Mouse (Mus musculus) hindbrain, embryonic 15.5 days (tissue): Measurements from ENCODE around the gene Gm20388. TPM values are rescaled to one million over a fixed set of nuclear protein-coding genes. Genes with fewer than 3 reads are reported as not detected.

Experiments
- ATAC-seq: fragments of 200-750 bp; cut with Nextera tagmentation; 2 replicates; pipeline ENCODE4 v1.8.0; 2017; ENCODE audit warnings: low read depth, moderate number of reproducible peaks, moderate TSS enrichment; ENCODE audit not compliant: low FRiP score
- H3K27ac ChIP-seq: fragments of 300-500 bp; sonication (generic); replicated peaks from 2 replicates; pipeline ENCODE4 v1.5.1; 2015; ENCODE audit warnings: mild to moderate bottlenecking, inconsistent platforms
- H3K27me3 ChIP-seq: fragments of 300-500 bp; sonication (generic); 2 replicates; pipeline ENCODE4 v1.6.1; 2015; ENCODE audit warnings: control low read depth, inconsistent platforms
- H3K36me3 ChIP-seq: fragments of 300-500 bp; sonication (generic); 2 replicates; pipeline ENCODE4 v1.6.1; 2015; ENCODE audit warnings: control low read depth, inconsistent platforms
- H3K4me1 ChIP-seq: fragments of 300-500 bp; sonication (generic); replicated peaks from 2 replicates; pipeline ENCODE4 v1.6.1; 2015; ENCODE audit warnings: control low read depth, inconsistent platforms
- H3K4me2 ChIP-seq: fragments of 300-500 bp; sonication (generic); 2 replicates; pipeline ENCODE4 v1.6.1; 2015; ENCODE audit warnings: moderate library complexity, mild to moderate bottlenecking, inconsistent platforms
- H3K4me3 ChIP-seq: fragments of 300-500 bp; sonication (generic); 2 replicates; pipeline ENCODE4 v1.5.1; 2015; ENCODE audit warnings: mild to moderate bottlenecking, inconsistent platforms
- H3K9ac ChIP-seq: fragments of 300-500 bp; sonication (generic); 2 replicates; pipeline ENCODE4 v1.6.1; 2015; ENCODE audit warnings: inconsistent platforms
- H3K9me3 ChIP-seq: fragments of 300-500 bp; sonication (generic); 2 replicates; pipeline ENCODE4 v1.6.1; 2016; ENCODE audit warnings: control low read depth, inconsistent platforms
- WGBS: fragments of 180-500 bp; shearing (Covaris S2); methylation state at CpG from one replicate; pipeline ENCODE4 v1.1.7; 2015; 5-methylcytosine and 5-hydroxymethylcytosine counted together
- polyA plus RNA-seq: library from polyadenylated mRNA; unstranded; fragments of >200 nt; fragmentation: Nextera tagmentation; extraction: Ambion mirVana; gene quantifications from 2 replicates; pipeline ENCODE4 v1.2.1, GENCODE M21; 2015

Gm20388 gene
- polyA plus RNA-seq, 1 experiment from 2014 or later, result 5.4 TPM

DNA sequence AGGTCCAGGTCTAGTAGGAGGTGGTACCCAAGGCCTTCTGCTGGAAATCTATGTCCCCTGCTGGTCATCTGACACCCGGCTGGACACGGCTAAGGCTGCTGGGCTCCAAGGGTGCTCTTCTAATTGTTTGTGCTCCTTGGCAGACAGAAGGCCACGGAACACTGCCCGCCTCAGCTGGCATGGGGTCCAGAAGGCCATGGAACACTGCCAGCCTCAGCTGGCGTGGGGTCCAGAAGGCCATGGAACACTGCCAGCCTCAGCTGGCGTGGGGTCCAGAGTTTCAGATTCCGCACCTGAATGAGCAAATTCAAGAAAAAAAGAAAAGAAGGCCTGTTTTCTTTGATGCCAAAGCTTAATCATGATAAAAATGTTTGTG is 2070.9 kb downstream of the Gm20388 start:
- H3K4me3 ChIP-seq, result no peak overlapping the region
- no peak for ATAC-seq
- peaks cover 6% of the 10 kb centered on the region; the same call in 1 of the 2 replicates for H3K4me1 ChIP-seq
- no peak overlapping the region for H3K4me2 ChIP-seq
- no peaks in the 10 kb centered on the region for H3K27me3 ChIP-seq
- peaks cover 29% of the 10 kb centered on the region for H3K36me3 ChIP-seq
- H3K9ac ChIP-seq, result no peak overlapping the region
- no peak overlapping the region for H3K27ac ChIP-seq
- H3K9me3 ChIP-seq, result no peaks in the 10 kb centered on the region
- 42% methylated on average over 7 of the region's 7 CpGs for WGBS

- no peak for ATAC-seq
- WGBS, result 96% methylated on average over 3 of the region's 3 CpGs
- Histone ChIP-seq H3K4me1 (peaks cover 5% of the 10 kb centered on the region; the same call in 1 of the 2 replicates), H3K4me2 (no peak overlapping the region), H3K27me3 (no peaks in the 10 kb centered on the region), H3K36me3 (peaks cover 9% of the 10 kb centered on the region; the same call in 1 of the 2 replicates), H3K9me3 (no peaks in the 10 kb centered on the region), H3K4me3 (no peak overlapping the region), H3K9ac (no peak overlapping the region), H3K27ac (no peak overlapping the region)
These were observed 2075.0 kb downstream of the Gm20388 start for GRCm38 (mm10) chr8:121985673-121986072.

- Histone ChIP-seq H3K9ac (no peak overlapping the region), H3K9me3 (no peaks in the 10 kb centered on the region), H3K4me3 (no peak overlapping the region), H3K36me3 (peaks cover 18% of the 10 kb centered on the region; the same call in 1 of the 2 replicates), H3K4me1 (0 out of 2 replicates have a peak, but pooled peaks cover 5% of the 10 kb centered on the region), H3K27me3 (no peaks in the 10 kb centered on the region), H3K4me2 (no peak overlapping the region), H3K27ac (no peak overlapping the region)
- WGBS, result 91% methylated on average over 5 of the region's 5 CpGs
- ATAC-seq, result no peak
These were observed 2077.3 kb downstream of the Gm20388 start for GRCm38 (mm10) chr8:121987892-121988291.

DNA sequence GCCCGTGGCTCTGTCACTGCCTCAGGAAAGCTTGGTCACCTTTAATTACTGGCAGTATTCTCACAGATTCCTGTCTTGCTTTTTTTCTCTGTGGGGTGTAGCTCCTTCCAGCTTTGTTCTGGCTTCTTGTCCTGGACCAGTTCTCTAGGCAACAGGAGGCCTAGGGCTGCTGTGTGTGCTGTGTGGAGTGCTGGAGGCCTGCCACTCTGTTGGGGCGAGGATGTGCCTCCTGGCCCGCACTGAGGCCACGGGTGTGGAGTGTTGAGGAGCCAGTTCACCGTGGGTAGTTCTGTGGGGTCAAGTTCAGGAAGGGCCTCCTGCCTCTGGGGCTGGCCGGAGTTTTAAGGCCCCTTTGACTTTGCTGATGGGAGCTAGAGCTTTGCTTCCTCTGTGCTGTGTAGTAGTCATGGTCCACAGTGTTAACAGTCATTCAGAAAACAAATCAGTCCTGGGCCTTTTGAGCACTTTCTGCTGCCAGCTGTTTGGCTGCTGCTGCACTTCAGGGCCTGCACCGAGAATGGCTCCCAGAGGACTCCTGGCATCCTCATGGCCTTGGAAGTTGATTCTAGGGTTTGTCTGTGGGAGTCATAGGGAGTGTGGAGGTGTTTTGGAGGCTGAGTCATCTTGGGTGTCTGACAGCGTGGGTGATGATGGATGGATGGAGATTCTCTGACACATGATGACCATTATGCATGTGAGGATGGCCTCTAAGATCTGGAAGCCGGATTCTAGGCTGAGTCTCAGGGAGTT is 2080.0 kb downstream of the Gm20388 start:
- Histone ChIP-seq H3K4me2 (no peak overlapping the region), H3K36me3 (peaks cover 19% of the 10 kb centered on the region; the same call in 1 of the 2 replicates), H3K9ac (no peak overlapping the region), H3K27me3 (no peaks in the 10 kb centered on the region), H3K27ac (no peak overlapping the region), H3K9me3 (no peaks in the 10 kb centered on the region), H3K4me3 (no peak overlapping the region), H3K4me1 (0 out of 2 replicates have a peak, but pooled peaks cover 7% of the 10 kb centered on the region)
- WGBS, result 75% methylated on average over 9 of the region's 9 CpGs
- no peak for ATAC-seq

GRCm38 (mm10) chr8:121991611-121992010 is 2081.0 kb downstream of the Gm20388 start:
- Histone ChIP-seq H3K4me3 (no peak overlapping the region), H3K4me1 (0 out of 2 replicates have a peak, but pooled peaks cover 7% of the 10 kb centered on the region), H3K9ac (no peak overlapping the region), H3K27ac (no peak overlapping the region), H3K4me2 (no peak overlapping the region), H3K36me3 (peaks cover 13% of the 10 kb centered on the region; the same call in 1 of the 2 replicates), H3K9me3 (no peaks in the 10 kb centered on the region), H3K27me3 (no peaks in the 10 kb centered on the region)
- no peak for ATAC-seq
- WGBS, result 87% methylated on average over 7 of the region's 7 CpGs

- WGBS, result 86% methylated on average over 4 of the region's 4 CpGs
- Histone ChIP-seq H3K9ac (no peak overlapping the region), H3K27ac (no peak overlapping the region), H3K9me3 (no peaks in the 10 kb centered on the region), H3K4me2 (no peak overlapping the region), H3K36me3 (peaks cover 23% of the 10 kb centered on the region; the same call in 1 of the 2 replicates), H3K27me3 (no peaks in the 10 kb centered on the region), H3K4me3 (no peak overlapping the region), H3K4me1 (0 out of 2 replicates have a peak, but pooled peaks cover 7% of the 10 kb centered on the region)
- no peak for ATAC-seq
These were observed 2082.3 kb downstream of the Gm20388 start for GRCm38 (mm10) chr8:121992911-121993310.

GRCm38 (mm10) chr8:121995112-121995511 is 2084.5 kb downstream of the Gm20388 start:
- no peak overlapping the region for H3K4me3 ChIP-seq
- H3K9me3 ChIP-seq, result no peaks in the 10 kb centered on the region
- no peak for ATAC-seq
- 80% methylated on average over 4 of the region's 4 CpGs for WGBS
- no peak overlapping the region for H3K4me2 ChIP-seq
- peaks cover 32% of the 10 kb centered on the region for H3K36me3 ChIP-seq
- no peaks in the 10 kb centered on the region for H3K27me3 ChIP-seq
- 0 out of 2 replicates have a peak, but pooled peaks cover 2% of the 10 kb centered on the region for H3K4me1 ChIP-seq
- H3K27ac ChIP-seq, result no peak overlapping the region
- no peak overlapping the region for H3K9ac ChIP-seq

DNA sequence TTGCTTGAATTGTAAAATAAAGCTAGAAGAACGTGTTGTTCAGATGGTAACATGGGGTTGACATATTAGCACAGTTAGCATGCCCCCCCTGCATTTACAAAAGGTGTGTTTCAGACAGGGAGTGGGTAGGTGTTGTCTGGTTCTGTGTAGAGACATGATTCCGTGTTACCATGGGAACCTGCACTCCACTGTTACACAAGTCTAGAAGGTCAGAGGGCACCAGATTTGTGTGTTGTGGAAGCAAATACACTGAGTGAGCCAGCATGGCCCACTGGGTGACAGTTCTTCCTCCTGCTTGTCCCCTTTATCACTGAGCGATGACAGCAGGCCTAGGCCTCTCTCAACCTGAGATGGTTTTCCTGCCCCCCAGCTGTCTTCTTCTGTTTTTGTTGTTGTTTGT is 2085.3 kb downstream of the Gm20388 start:
- Histone ChIP-seq H3K27me3 (no peaks in the 10 kb centered on the region), H3K4me3 (no peak overlapping the region), H3K36me3 (peaks cover 39% of the 10 kb centered on the region), H3K9ac (no peak overlapping the region), H3K4me2 (no peak overlapping the region), H3K9me3 (no peaks in the 10 kb centered on the region), H3K4me1 (0 out of 2 replicates have a peak, but pooled peaks cover 2% of the 10 kb centered on the region), H3K27ac (no peak overlapping the region)
- WGBS, result 87% methylated on average over 3 of the region's 3 CpGs
- no peak for ATAC-seq

- H3K9ac ChIP-seq, result no peak overlapping the region
- H3K9me3 ChIP-seq, result no peaks in the 10 kb centered on the region
- peaks cover 4% of the 10 kb centered on the region; the same call in 1 of the 2 replicates for H3K4me1 ChIP-seq
- H3K27ac ChIP-seq, result no peak overlapping the region
- H3K36me3 ChIP-seq, result peaks cover 32% of the 10 kb centered on the region
- H3K4me2 ChIP-seq, result no peak overlapping the region
- no peak overlapping the region for H3K4me3 ChIP-seq
- no peaks in the 10 kb centered on the region for H3K27me3 ChIP-seq
- WGBS, result 96% methylated on average over 4 of the region's 4 CpGs
- ATAC-seq, result no peak
These were observed 2088.0 kb downstream of the Gm20388 start for GRCm38 (mm10) chr8:121998631-121999030.

- WGBS, result 96% methylated on average over 5 of the region's 5 CpGs
- no peaks in the 10 kb centered on the region for H3K9me3 ChIP-seq
These were observed 2088.6 kb downstream of the Gm20388 start for GRCm38 (mm10) chr8:121999211-121999610.

DNA sequence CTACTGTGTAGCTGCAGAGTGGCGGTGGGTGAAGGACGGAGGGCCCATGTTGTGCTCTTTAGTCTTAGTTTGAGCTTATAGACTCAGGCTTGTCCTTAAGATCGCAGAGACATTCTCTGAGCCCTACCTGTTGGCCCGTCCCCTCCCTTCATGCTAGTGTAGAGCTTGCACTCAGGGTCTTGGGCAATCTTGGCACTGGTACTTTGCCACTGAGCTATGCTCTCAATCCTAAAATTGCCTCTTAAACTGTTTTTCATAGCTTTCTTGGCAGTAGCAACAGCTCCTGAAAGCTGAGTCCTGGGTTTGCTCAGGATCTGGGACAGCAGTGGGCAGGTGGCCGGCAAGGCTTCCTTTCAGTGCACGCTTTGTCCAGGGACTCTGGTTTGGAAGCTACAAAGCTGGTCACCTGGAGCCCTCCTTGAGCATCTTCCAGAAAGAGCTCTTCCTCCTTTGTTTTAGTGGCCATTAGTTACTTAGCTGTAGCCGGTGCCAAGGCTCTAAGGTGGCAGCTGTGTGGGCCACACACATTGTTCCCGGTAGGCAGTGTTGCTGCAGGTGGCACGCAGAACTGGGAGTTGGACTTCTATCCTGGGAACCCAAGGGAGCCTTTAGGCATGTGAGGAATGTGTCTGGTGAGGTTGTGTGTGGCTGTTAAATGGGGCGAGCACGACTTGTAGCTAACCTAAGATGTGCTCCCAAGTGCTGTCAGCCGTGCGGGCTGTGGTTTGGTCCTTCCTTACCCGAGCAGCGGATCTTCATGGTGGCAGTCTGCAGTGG is 2090.9 kb downstream of the Gm20388 start:
- no peak overlapping the region for H3K9ac ChIP-seq
- no peak overlapping the region for H3K27ac ChIP-seq
- WGBS, result 88% methylated on average over 15 of the region's 15 CpGs
- no peaks in the 10 kb centered on the region for H3K27me3 ChIP-seq
- no peaks in the 10 kb centered on the region for H3K9me3 ChIP-seq
- peaks cover 30% of the 10 kb centered on the region for H3K36me3 ChIP-seq
- ATAC-seq, result no peak
- H3K4me2 ChIP-seq, result no peak overlapping the region
- H3K4me3 ChIP-seq, result no peak overlapping the region
- peaks cover 8% of the 10 kb centered on the region; the same call in 1 of the 2 replicates for H3K4me1 ChIP-seq

More at GRCm38 (mm10) chr8:121999211-121999610, 2088.6 kb downstream of the Gm20388 start:
- Histone ChIP-seq H3K4me1 (peaks cover 9% of the 10 kb centered on the region; the same call in 1 of the 2 replicates), H3K36me3 (peaks cover 32% of the 10 kb centered on the region), H3K4me2 (no peak overlapping the region), H3K9ac (no peak overlapping the region), H3K27ac (no peak overlapping the region), H3K27me3 (no peaks in the 10 kb centered on the region), H3K4me3 (no peak overlapping the region)
- no peak for ATAC-seq

- 69% methylated on average over 8 of the region's 8 CpGs for WGBS
These were observed 2093.0 kb downstream of the Gm20388 start for GRCm38 (mm10) chr8:122003646-122004045.

More at GRCm38 (mm10) chr8:122003646-122004045, 2093.0 kb downstream of the Gm20388 start:
- no peak for ATAC-seq
- Histone ChIP-seq H3K4me1 (peaks cover 8% of the 10 kb centered on the region; the same call in 1 of the 2 replicates), H3K9me3 (no peaks in the 10 kb centered on the region), H3K36me3 (peaks cover 31% of the 10 kb centered on the region), H3K27ac (no peak overlapping the region; the same call in 1 of the 2 replicates), H3K9ac (no peak overlapping the region), H3K27me3 (no peaks in the 10 kb centered on the region), H3K4me2 (no peak overlapping the region), H3K4me3 (no peak overlapping the region)
